Mouse (Mus musculus) stomach, postnatal 0 days (tissue): ENCODE results near the gene Tspan2.

Experiments
- CTCF ChIP-seq: IDR thresholded peaks from 2 replicates; pipeline ENCODE4 v1.5.1; 2016; ENCODE audit warnings: antibody characterized with exemption, low read depth, mild to moderate bottlenecking, moderate library complexity
- EP300 ChIP-seq: optimal IDR thresholded peaks from 2 replicates; pipeline ENCODE3; 2016; ENCODE audit warnings: antibody characterized with exemption

DNA sequence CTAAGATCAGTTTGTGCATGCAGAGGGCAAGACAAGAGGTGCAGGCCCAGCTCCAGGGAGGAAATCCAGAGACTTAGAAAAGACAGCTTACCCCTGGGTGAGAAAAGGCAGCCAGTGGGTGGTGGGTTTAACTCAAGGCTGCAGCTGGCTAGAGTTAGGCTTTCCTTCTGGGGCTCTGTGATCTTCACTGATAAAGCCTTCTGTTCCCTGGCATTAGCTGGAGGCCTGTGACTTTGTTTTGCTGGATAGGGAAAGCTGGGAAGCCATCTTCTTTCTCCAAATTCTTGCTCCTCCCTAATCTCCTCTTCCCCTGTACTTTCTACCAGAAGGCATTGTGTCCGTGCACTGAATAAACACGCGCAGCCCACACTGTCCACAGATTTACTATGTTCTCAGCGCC lies 8.4 kb downstream of the Tspan2 start:
- TF ChIP-seq CTCF (no peak), EP300 (no peak)
